Mouse (Mus musculus) MEL (cell line): ENCODE measurements around the gene Trio.

Experiments
- POLR2A ChIP-seq, 2 experiments: IDR thresholded peaks; 2 replicates each; pipeline ENCODE4 v1.6.1; 2011 to 2012; ENCODE audit warnings: low read length in 2 of 2, mild to moderate bottlenecking in 2 of 2, control low read depth in 1 of 2, improper control_type of control experiment in 1 of 2, low read depth in 1 of 2, moderate library complexity in 1 of 2; ENCODE audit not compliant: control insufficient read depth in 1 of 2, insufficient read depth in 1 of 2, poor library complexity in 1 of 2
- SIN3A ChIP-seq: IDR thresholded peaks from 2 replicates; pipeline ENCODE4 v1.6.1; 2012; ENCODE audit warnings: low read length, improper control_type of control experiment, inconsistent platforms

DNA sequence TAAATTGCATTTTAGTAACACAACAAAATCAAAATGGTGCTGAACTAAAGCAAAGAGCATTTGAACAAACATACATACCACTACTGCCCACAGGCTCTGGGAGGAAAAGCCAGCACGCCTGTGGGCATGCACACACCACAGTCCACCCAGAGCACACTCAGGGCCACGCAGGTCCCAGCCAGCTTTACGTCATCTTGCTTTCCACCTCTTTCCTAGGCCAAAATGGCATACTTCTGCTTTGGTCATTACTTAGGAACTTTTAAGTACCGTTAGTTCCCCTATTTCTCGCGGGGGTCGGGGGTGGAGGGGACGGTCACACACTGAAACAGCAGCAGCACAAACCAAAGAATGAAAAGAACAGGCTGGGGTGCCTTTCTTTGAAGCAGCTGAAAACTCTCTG is 242.6 kb downstream of the Trio start:
- TF ChIP-seq POLR2A (IDR thresholded peaks at IDR 0.05; ENCODE audit: control insufficient read depth in 1 of 2, insufficient read depth in 1 of 2, low read depth in 1 of 2, low read length in 2 of 2, poor library complexity in 1 of 2), result no peak
- no peak for TF ChIP-seq SIN3A
